Mouse (Mus musculus): Measurements from ENCODE around the gene Tnnt1. TPM values are rescaled to one million over a fixed set of nuclear protein-coding genes. Genes with fewer than 3 reads are reported as not detected.

The Tnnt1 gene
- polyA plus RNA-seq, 1 experiment = 1.7 TPM

- no peak for DNase-seq (ENCODE audit: low read depth, low spot score)
- WGBS = 87% methylated on average over 33 of the region's 33 CpGs
These were observed 7.3 kb upstream of the Tnnt1 start for GRCm38 (mm10) chr7:4523205-4524130.

- DNase-seq (ENCODE audit: low read depth, low spot score) = no peak
- 72% methylated on average over 6 of the region's 6 CpGs for WGBS
These were observed 6.1 kb upstream of the Tnnt1 start for GRCm38 (mm10) chr7:4522292-4522691.

GRCm38 (mm10) chr7:4521231-4522003 lies 5.2 kb upstream of the Tnnt1 start:
- 32% methylated on average over 32 of the region's 32 CpGs for WGBS
- DNase-seq (ENCODE audit: low read depth, low spot score) = no peak

- WGBS = 82% methylated on average over 1 of the region's 1 CpGs
These were observed 2.3 kb upstream of the Tnnt1 start for GRCm38 (mm10) chr7:4518487-4518886.

GRCm38 (mm10) chr7:4515853-4516252 lies 329 bp downstream of the Tnnt1 start:
- 65% methylated on average over 6 of the region's 6 CpGs for WGBS

More at GRCm38 (mm10) chr7:4518487-4518886, 2.3 kb upstream of the Tnnt1 start:
- no peak for DNase-seq (ENCODE audit: low read depth, low spot score)

GRCm38 (mm10) chr7:4513829-4514712 lies 2.1 kb downstream of the Tnnt1 start:
- 56% methylated on average over 6 of the region's 6 CpGs for WGBS
- no peak for DNase-seq (ENCODE audit: low read depth, low spot score)

More at GRCm38 (mm10) chr7:4515853-4516252, 329 bp downstream of the Tnnt1 start:
- DNase-seq (ENCODE audit: low read depth, low spot score) = no peak

GRCm38 (mm10) chr7:4513236-4513635 lies 2.9 kb downstream of the Tnnt1 start:
- WGBS = 27% methylated on average over 13 of the region's 13 CpGs
- no peak for DNase-seq (ENCODE audit: low read depth, low spot score)

GRCm38 (mm10) chr7:4511489-4512224 lies 4.5 kb downstream of the Tnnt1 start:
- 59% methylated on average over 8 of the region's 8 CpGs for WGBS

GRCm38 (mm10) chr7:4509863-4510608 lies 6.1 kb downstream of the Tnnt1 start:
- 24% methylated on average over 24 of the region's 24 CpGs for WGBS
- peak; percentile 74 for DNase-seq (ENCODE audit: low read depth, low spot score)

More at GRCm38 (mm10) chr7:4511489-4512224, 4.5 kb downstream of the Tnnt1 start:
- no peak for DNase-seq (ENCODE audit: low read depth, low spot score)

- WGBS = 90% methylated on average over 8 of the region's 8 CpGs
- no peak for DNase-seq (ENCODE audit: low read depth, low spot score)
These were observed 7.5 kb downstream of the Tnnt1 start for GRCm38 (mm10) chr7:4508739-4509116.

- 70% methylated on average over 32 of the region's 32 CpGs for WGBS
- DNase-seq (ENCODE audit: low read depth, low spot score) = no peak
These were observed 8.0 kb downstream of the Tnnt1 start for GRCm38 (mm10) chr7:4508062-4508738.

- WGBS = 29% methylated on average over 4 of the region's 4 CpGs
- no peak for DNase-seq (ENCODE audit: low read depth, low spot score)
These were observed 9.0 kb downstream of the Tnnt1 start for GRCm38 (mm10) chr7:4507220-4507619.

- 62% methylated on average over 11 of the region's 11 CpGs for WGBS
- DNase-seq (ENCODE audit: low read depth, low spot score) = no peak
These were observed 11.3 kb downstream of the Tnnt1 start for GRCm38 (mm10) chr7:4504646-4505435.

GRCm38 (mm10) chr7:4503858-4504257 lies 12.3 kb downstream of the Tnnt1 start:
- no peak for DNase-seq (ENCODE audit: low read depth, low spot score)
- WGBS = 71% methylated on average over 5 of the region's 5 CpGs

GRCm38 (mm10) chr7:4503100-4503499 lies 13.1 kb downstream of the Tnnt1 start:
- 78% methylated on average over 4 of the region's 4 CpGs for WGBS
- no peak for DNase-seq (ENCODE audit: low read depth, low spot score)

GRCm38 (mm10) chr7:4502421-4503090 lies 13.6 kb downstream of the Tnnt1 start:
- WGBS = 8% methylated on average over 14 of the region's 14 CpGs

More at GRCm38 (mm10) chr7:4502421-4503090, 13.6 kb downstream of the Tnnt1 start:
- DNase-seq (ENCODE audit: low read depth, low spot score) = peak; percentile 70
